Mouse (Mus musculus) bone marrow, adult 2 months (tissue): ENCODE measurements around the gene Slc2a4. TPM values are rescaled to one million over a fixed set of nuclear protein-coding genes. Genes with fewer than 3 reads are reported as not detected.
"Not testable (repeated sequence)": the region's sequence is repeated elsewhere in the genome, so short reads cannot be mapped to it uniquely, and the experiment has no call there.

Source experiments
- H3K27ac ChIP-seq: fragments of 200-500 bp; 2 replicates; pipeline ENCODE4 v1.5.1; 2012; ENCODE audit warnings: low read depth, mild to moderate bottlenecking, control low read depth, inconsistent platforms, low read length; ENCODE audit not compliant: control insufficient read depth, poor library complexity, insufficient read depth
- H3K4me1 ChIP-seq: fragments of 200-500 bp; 2 replicates; pipeline ENCODE4 v1.6.1; 2011; ENCODE audit warnings: low read length; ENCODE audit not compliant: control insufficient read depth, insufficient read depth
- H3K4me3 ChIP-seq: fragments of 200-500 bp; replicated peaks from 2 replicates; pipeline ENCODE3; 2011; ENCODE audit warnings: mild to moderate bottlenecking, low read depth, low read length, control low read depth; ENCODE audit not compliant: control insufficient read depth
- CTCF ChIP-seq: fragments of 200-500 bp; IDR thresholded peaks from 2 replicates; pipeline ENCODE4 v1.5.1; 2011; ENCODE audit warnings: low read length, control low read depth; ENCODE audit not compliant: control insufficient read depth, insufficient read depth
- POLR2A ChIP-seq: fragments of 200-500 bp; IDR thresholded peaks from 2 replicates; pipeline ENCODE4 v1.6.1; 2011; ENCODE audit warnings: low read depth, mild to moderate bottlenecking, control low read depth, low read length, borderline replicate concordance; ENCODE audit not compliant: control insufficient read depth
- WGBS: fragments of 180-500 bp; shearing (Covaris S2); methylation state at CpG from one replicate; pipeline ENCODE4 v1.1.7; 2018; 5-methylcytosine and 5-hydroxymethylcytosine counted together
- polyA plus RNA-seq: library from polyadenylated mRNA; stranded (reverse); fragments of >200 nt; gene quantifications from 2 replicates; pipeline ENCODE4 v1.2.4, GENCODE M21; 2011; ENCODE audit warnings: low replicate concordance; ENCODE audit not compliant: missing spikeins, insufficient read depth, insufficient read length

The Slc2a4 gene
- polyA plus RNA-seq, 1 experiment, result 32.2 TPM

- TF ChIP-seq POLR2A (no peak), CTCF (no peak)
- WGBS, result 4% methylated on average over 58 of the region's 59 CpGs
- Histone ChIP-seq H3K4me3 (no peak overlapping the region), H3K4me1 (peaks cover 3% of the 10 kb centered on the region; the same call in 1 of the 2 replicates), H3K27ac (no peak overlapping the region)
These were observed 18.2 kb upstream of the Slc2a4 start for GRCm38 (mm10) chr11:69966006-69966859.

GRCm38 (mm10) chr11:69965271-69966005, 17.4 kb upstream of the Slc2a4 start:
- H3K27ac ChIP-seq, result no peak overlapping the region; the same call in 1 of the 2 replicates
- WGBS, result 7% methylated on average over 49 of the region's 49 CpGs
- no peak overlapping the region for H3K4me3 ChIP-seq
- TF ChIP-seq POLR2A (no peak), CTCF (no peak)
- peaks cover 3% of the 10 kb centered on the region; the same call in 1 of the 2 replicates for H3K4me1 ChIP-seq

GRCm38 (mm10) chr11:69964650-69965270, 16.8 kb upstream of the Slc2a4 start, which contains the start of gene Cldn7:
Gene Cldn7 (plus strand): TSS chr11:69964779.
- 38% methylated on average over 24 of the region's 24 CpGs for WGBS
- Histone ChIP-seq H3K27ac (no peak within 1 kb of the TSS; the same call in 1 of the 2 replicates), H3K4me3 (no peak within 1 kb of the TSS), H3K4me1 (peaks cover 3% of the 10 kb centered on the region; the same call in 1 of the 2 replicates)
- TF ChIP-seq POLR2A, result no peak
- TF ChIP-seq CTCF, result no peak

GRCm38 (mm10) chr11:69961841-69962240, 13.9 kb upstream of the Slc2a4 start:
- TF ChIP-seq CTCF, result no peak
- TF ChIP-seq POLR2A, result no peak
- Histone ChIP-seq H3K4me3 (no peak overlapping the region), H3K27ac (no peak overlapping the region), H3K4me1 (peaks cover 3% of the 10 kb centered on the region; the same call in 1 of the 2 replicates)
- WGBS, result 3% methylated on average over 5 of the region's 5 CpGs

- H3K4me3 ChIP-seq, result no peak overlapping the region
- H3K4me1 ChIP-seq, result peaks cover 2% of the 10 kb centered on the region; the same call in 1 of the 2 replicates
- WGBS, result 55% methylated on average over 5 of the region's 5 CpGs
- TF ChIP-seq CTCF (peak; percentile 38; the same call in 1 of the 2 replicates), POLR2A (no peak)
- H3K27ac ChIP-seq, result no peak overlapping the region
These were observed 12.6 kb upstream of the Slc2a4 start for GRCm38 (mm10) chr11:69960616-69961015.

- 68% methylated on average over 1 of the region's 1 CpGs for WGBS
- no peak overlapping the region for H3K4me3 ChIP-seq
- H3K4me1 ChIP-seq, result no peaks in the 10 kb centered on the region
- TF ChIP-seq POLR2A (no peak), CTCF (no peak)
- no peak overlapping the region for H3K27ac ChIP-seq
These were observed 8.2 kb upstream of the Slc2a4 start for GRCm38 (mm10) chr11:69956218-69956617.

- 75% methylated on average over 4 of the region's 4 CpGs for WGBS
- not testable (repeated sequence) for H3K27ac ChIP-seq, H3K4me3 ChIP-seq, H3K4me1 ChIP-seq
These were observed 7.6 kb upstream of the Slc2a4 start for GRCm38 (mm10) chr11:69955618-69956017.

GRCm38 (mm10) chr11:69953267-69953915, 5.4 kb upstream of the Slc2a4 start:
- Histone ChIP-seq H3K27ac (no peak overlapping the region), H3K4me3 (no peak overlapping the region), H3K4me1 (peaks cover 1% of the 10 kb centered on the region; the same call in 1 of the 2 replicates)
- 55% methylated on average over 11 of the region's 11 CpGs for WGBS
- TF ChIP-seq CTCF (no peak), POLR2A (no peak)
